Mouse (Mus musculus): ENCODE data around the gene Slc4a8. TPM values are rescaled to one million over a fixed set of nuclear protein-coding genes. Genes with fewer than 3 reads are reported as not detected.
"Not testable (repeated sequence)": the region's sequence is repeated elsewhere in the genome, so short reads cannot be mapped to it uniquely, and the experiment has no call there.

The Slc4a8 gene
- total RNA-seq, 2 experiments from 2014 or later = 1.5 to 2.3 TPM

- DNase-seq (ENCODE audit: low spot score in 2 of 2) = no peak
These were observed 8.8 kb downstream of the Slc4a8 start for GRCm38 (mm10) chr15:100770338-100770737.

GRCm38 (mm10) chr15:100772685-100773084 is 11.1 kb downstream of the Slc4a8 start:
- no peak for DNase-seq (ENCODE audit: low spot score in 2 of 2)

GRCm38 (mm10) chr15:100773859-100774258 is 12.3 kb downstream of the Slc4a8 start:
- DNase-seq (ENCODE audit: low spot score in 2 of 2) = not testable (repeated sequence)

- DNase-seq (ENCODE audit: low spot score in 2 of 2) = no peak
These were observed 13.9 kb downstream of the Slc4a8 start for GRCm38 (mm10) chr15:100775189-100776166.

- DNase-seq (ENCODE audit: low spot score in 2 of 2) = no peak
These were observed 14.9 kb downstream of the Slc4a8 start for GRCm38 (mm10) chr15:100776424-100776823.

- DNase-seq (ENCODE audit: low spot score in 2 of 2) = peak in 1 of 2 experiments; percentile 31
These were observed 15.8 kb downstream of the Slc4a8 start for GRCm38 (mm10) chr15:100777020-100778016.

- no peak for DNase-seq (ENCODE audit: low spot score in 2 of 2)
These were observed 18.3 kb downstream of the Slc4a8 start for GRCm38 (mm10) chr15:100779896-100780295.

- no peak for DNase-seq (ENCODE audit: low spot score in 2 of 2)
These were observed 21.9 kb downstream of the Slc4a8 start for GRCm38 (mm10) chr15:100783244-100783987.

GRCm38 (mm10) chr15:100790219-100790618 is 28.7 kb downstream of the Slc4a8 start:
- no peak for DNase-seq (ENCODE audit: low spot score in 2 of 2)

- no peak for DNase-seq (ENCODE audit: low spot score in 2 of 2)
These were observed 30.8 kb downstream of the Slc4a8 start for GRCm38 (mm10) chr15:100792324-100792723.

- DNase-seq (ENCODE audit: low spot score in 2 of 2) = no peak
These were observed 39.4 kb downstream of the Slc4a8 start for GRCm38 (mm10) chr15:100800914-100801313.

- no peak for DNase-seq (ENCODE audit: low spot score in 2 of 2)
These were observed 46.5 kb downstream of the Slc4a8 start for GRCm38 (mm10) chr15:100808062-100808461.

GRCm38 (mm10) chr15:100808484-100808883 is 46.9 kb downstream of the Slc4a8 start:
- no peak for DNase-seq (ENCODE audit: low spot score in 2 of 2)

GRCm38 (mm10) chr15:100810243-100810642 is 48.7 kb downstream of the Slc4a8 start:
- DNase-seq (ENCODE audit: low spot score in 2 of 2) = no peak

GRCm38 (mm10) chr15:100813501-100813900 is 52.0 kb downstream of the Slc4a8 start:
- no peak for DNase-seq (ENCODE audit: low spot score in 2 of 2)

- no peak for DNase-seq (ENCODE audit: low spot score in 2 of 2)
These were observed 52.5 kb downstream of the Slc4a8 start for GRCm38 (mm10) chr15:100814066-100814465.

- DNase-seq (ENCODE audit: low spot score in 2 of 2) = no peak
These were observed 53.8 kb downstream of the Slc4a8 start for GRCm38 (mm10) chr15:100815310-100815709.

GRCm38 (mm10) chr15:100818860-100819259 is 57.3 kb downstream of the Slc4a8 start:
- DNase-seq (ENCODE audit: low spot score in 2 of 2) = no peak

GRCm38 (mm10) chr15:100821824-100822223 is 60.3 kb downstream of the Slc4a8 start:
- DNase-seq (ENCODE audit: low spot score in 2 of 2) = no peak

GRCm38 (mm10) chr15:100822370-100822769 is 60.8 kb downstream of the Slc4a8 start:
- not testable (repeated sequence) for DNase-seq (ENCODE audit: low spot score in 2 of 2)
